Mouse (Mus musculus) frontal cortex, adult (tissue): ENCODE measurements around the gene Vmn2r108.
"Not testable (repeated sequence)": the region's sequence is repeated elsewhere in the genome, so short reads cannot be mapped to it uniquely, and the experiment has no call there.

Experiments used
- ATAC-seq: cut with Nextera tagmentation; 2 replicates; pipeline ENCODE4 v1.9.2; 2017; ENCODE audit warnings: mild to moderate bottlenecking, moderate library complexity, mixed read lengths; ENCODE audit not compliant: low TSS enrichment

The Vmn2r108 gene

GRCm38 (mm10) chr17:20481231-20481630, at the start of gene Vmn2r108:
Gene Vmn2r108 (minus strand): TSS chr17:20481331.
- ATAC-seq = no peak

- ATAC-seq = not testable (repeated sequence)
Observed at GRCm38 (mm10) chr17:20508247-20508646, 27.1 kb upstream of the Vmn2r108 start.

- ATAC-seq = no peak
Observed at GRCm38 (mm10) chr17:20497858-20498257, 16.7 kb upstream of the Vmn2r108 start, which contains the start of gene Vmn1r225. Gene Vmn1r225 (plus strand): TSS chr17:20498158.

GRCm38 (mm10) chr17:20473311-20473710, 7.8 kb downstream of the Vmn2r108 start:
- no peak for ATAC-seq

- ATAC-seq = peak; percentile 91
Observed at GRCm38 (mm10) chr17:20439263-20439662, 41.9 kb downstream of the Vmn2r108 start.

- ATAC-seq = no peak
Observed at GRCm38 (mm10) chr17:20413846-20414245, 67.3 kb downstream of the Vmn2r108 start, which contains the start of gene Vmn1r224. Gene Vmn1r224 (plus strand): TSS chr17:20414146.
